Mouse (Mus musculus): ENCODE data around the gene Sox6. TPM values are rescaled to one million over a fixed set of nuclear protein-coding genes. Genes with fewer than 3 reads are reported as not detected.
A peak's percentile ranks its signal among the peaks of the same experiment; 100 is the strongest.

The Sox6 gene
- polyA plus RNA-seq, 1 experiment from 2014 or later: 31.2 TPM

DNA sequence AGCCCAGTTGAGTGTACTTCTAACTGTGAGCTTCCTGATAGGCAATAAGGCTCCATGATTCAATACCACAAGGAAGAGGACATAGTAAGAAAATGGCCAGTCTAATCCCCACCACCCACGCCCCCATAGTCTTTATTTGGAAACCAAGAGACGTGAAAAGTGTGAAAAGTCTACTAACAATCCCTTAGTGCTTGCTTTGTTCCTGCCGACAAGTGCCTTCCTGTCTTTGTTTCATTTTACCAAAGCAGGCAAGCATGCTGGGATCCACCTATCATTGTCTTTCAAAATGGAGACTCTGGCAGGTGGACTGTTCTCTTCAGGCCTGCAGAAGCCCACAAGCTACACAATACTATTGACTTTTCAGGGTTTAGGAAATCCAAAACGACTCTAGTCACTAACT lies 495.0 kb downstream of the Sox6 start:
- Histone ChIP-seq H3K27ac (ENCODE audit: low read depth, low read length) (no peak overlapping the region), H3K4me1 (ENCODE audit: control insufficient read depth, insufficient read depth, low read depth, low read length) (no peaks in the 10 kb centered on the region), H3K36me3 (ENCODE audit: control insufficient read depth, insufficient read depth, low read length) (no peaks in the 10 kb centered on the region), H3K27me3 (replicated peaks; ENCODE audit: control insufficient read depth, insufficient read depth, low read length) (no peaks in the 10 kb centered on the region), H3K4me3 (ENCODE audit: low read length) (no peak overlapping the region), H3K9me3 (ENCODE audit: control insufficient read depth, low read length) (no peaks in the 10 kb centered on the region), H3K9ac (ENCODE audit: low read depth, low read length) (no peak overlapping the region), H3K4me2 (ENCODE audit: low read length) (no peak overlapping the region)
- no peak for ATAC-seq
- 48% methylated on average over 4 of the region's 4 CpGs for WGBS

GRCm38 (mm10) chr7:115540261-115540660 lies 498.3 kb downstream of the Sox6 start:
- Histone ChIP-seq H3K36me3 (ENCODE audit: control insufficient read depth, insufficient read depth, low read length) (no peaks in the 10 kb centered on the region), H3K4me2 (ENCODE audit: low read length) (no peak overlapping the region), H3K9me3 (ENCODE audit: control insufficient read depth, low read length) (no peaks in the 10 kb centered on the region), H3K4me1 (ENCODE audit: control insufficient read depth, insufficient read depth, low read depth, low read length) (no peaks in the 10 kb centered on the region), H3K27me3 (replicated peaks; ENCODE audit: control insufficient read depth, insufficient read depth, low read length) (no peaks in the 10 kb centered on the region), H3K9ac (ENCODE audit: low read depth, low read length) (no peak overlapping the region), H3K27ac (ENCODE audit: low read depth, low read length) (no peak overlapping the region), H3K4me3 (ENCODE audit: low read length) (no peak overlapping the region)
- ATAC-seq: no peak
- WGBS: 66% methylated on average over 2 of the region's 2 CpGs

- no peak for ATAC-seq
- no peak overlapping the region for H3K9ac ChIP-seq (ENCODE audit: low read depth, low read length)
- H3K4me1 ChIP-seq (ENCODE audit: control insufficient read depth, insufficient read depth, low read depth, low read length): no peaks in the 10 kb centered on the region
- no peak overlapping the region for H3K4me2 ChIP-seq (ENCODE audit: low read length)
- H3K27ac ChIP-seq (ENCODE audit: low read depth, low read length): no peak overlapping the region
- no peaks in the 10 kb centered on the region for H3K36me3 ChIP-seq (ENCODE audit: control insufficient read depth, insufficient read depth, low read length)
- H3K9me3 ChIP-seq (ENCODE audit: control insufficient read depth, low read length): no peaks in the 10 kb centered on the region
- no peak overlapping the region for H3K4me3 ChIP-seq (ENCODE audit: low read length)
- 84% methylated on average over 9 of the region's 9 CpGs for WGBS
- H3K27me3 ChIP-seq (replicated peaks; ENCODE audit: control insufficient read depth, insufficient read depth, low read length): no peaks in the 10 kb centered on the region
These were observed 499.6 kb downstream of the Sox6 start for GRCm38 (mm10) chr7:115539003-115539402.

DNA sequence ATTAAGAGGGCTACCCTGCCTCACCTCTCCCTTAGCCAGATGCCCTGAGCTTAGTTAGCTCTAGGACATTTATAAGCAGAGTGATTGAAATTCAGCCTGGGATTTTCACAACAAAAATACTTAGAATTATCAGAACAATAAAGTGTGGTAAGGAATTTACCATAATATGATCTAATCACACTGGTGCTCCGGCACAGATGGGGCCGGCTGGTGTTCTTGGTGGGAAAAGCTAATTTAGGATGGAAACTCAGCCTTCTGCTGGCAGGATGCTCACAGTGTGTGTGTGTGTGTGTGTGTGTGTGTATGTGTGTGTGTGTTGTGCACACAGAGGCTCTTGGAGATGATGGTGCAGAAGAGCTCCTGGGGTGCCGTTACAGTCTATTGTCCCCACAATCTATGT lies 501.0 kb downstream of the Sox6 start:
- H3K4me1 ChIP-seq (ENCODE audit: control insufficient read depth, insufficient read depth, low read depth, low read length): no peaks in the 10 kb centered on the region
- 49% methylated on average over 3 of the region's 3 CpGs for WGBS
- no peaks in the 10 kb centered on the region for H3K27me3 ChIP-seq (replicated peaks; ENCODE audit: control insufficient read depth, insufficient read depth, low read length)
- H3K4me2 ChIP-seq (ENCODE audit: low read length): no peak overlapping the region
- no peak overlapping the region for H3K9ac ChIP-seq (ENCODE audit: low read depth, low read length)
- H3K27ac ChIP-seq (ENCODE audit: low read depth, low read length): no peak overlapping the region
- no peaks in the 10 kb centered on the region for H3K36me3 ChIP-seq (ENCODE audit: control insufficient read depth, insufficient read depth, low read length)
- no peak overlapping the region for H3K4me3 ChIP-seq (ENCODE audit: low read length)
- ATAC-seq: no peak
- H3K9me3 ChIP-seq (ENCODE audit: control insufficient read depth, low read length): no peaks in the 10 kb centered on the region

DNA sequence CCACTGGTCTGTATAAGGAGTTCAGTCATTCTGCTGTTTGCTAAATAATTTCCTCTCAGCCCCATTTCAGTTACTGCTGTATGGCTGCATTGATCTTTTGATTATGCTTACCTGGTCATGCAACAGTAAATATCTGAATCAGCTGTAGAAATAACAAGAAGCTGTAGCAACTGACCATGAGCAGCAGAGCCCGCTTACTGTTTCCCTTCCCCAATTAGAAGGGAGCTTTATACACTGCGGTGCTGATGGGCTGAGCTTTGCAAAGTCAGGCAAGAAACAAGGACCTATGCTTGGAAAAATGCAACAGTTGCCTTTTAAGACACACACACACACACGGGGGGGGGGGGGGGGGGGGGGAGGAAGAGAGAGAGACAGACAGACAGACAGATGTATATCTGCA lies 502.1 kb downstream of the Sox6 start:
- H3K4me1 ChIP-seq (ENCODE audit: control insufficient read depth, insufficient read depth, low read depth, low read length): no peaks in the 10 kb centered on the region

DNA sequence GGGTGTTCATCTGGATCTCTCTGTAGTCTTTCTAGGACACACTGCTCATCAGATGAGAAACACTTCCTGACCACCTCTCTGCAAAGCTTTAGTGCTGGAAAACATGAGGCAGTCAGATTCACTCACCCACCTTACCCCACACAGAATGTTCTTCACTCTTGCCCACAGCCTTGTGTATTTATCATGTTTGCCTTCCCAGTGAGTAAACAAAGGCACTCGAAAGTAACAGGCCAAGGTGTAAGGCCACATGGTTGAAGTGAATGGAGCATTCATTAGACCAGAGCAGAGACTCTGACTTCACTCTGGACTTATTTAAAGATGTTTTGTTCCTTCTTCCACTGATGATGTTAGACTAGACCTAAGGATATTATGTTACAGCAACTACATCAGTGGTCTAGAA lies 506.7 kb downstream of the Sox6 start:
- 63% methylated on average over 1 of the region's 1 CpGs for WGBS

More for the DNA sequence above, 502.1 kb downstream of the Sox6 start:
- no peak for ATAC-seq
- Histone ChIP-seq H3K4me3 (ENCODE audit: low read length) (no peak overlapping the region), H3K36me3 (ENCODE audit: control insufficient read depth, insufficient read depth, low read length) (no peaks in the 10 kb centered on the region), H3K4me2 (ENCODE audit: low read length) (no peak overlapping the region), H3K9me3 (ENCODE audit: control insufficient read depth, low read length) (no peaks in the 10 kb centered on the region), H3K9ac (ENCODE audit: low read depth, low read length) (no peak overlapping the region), H3K27ac (ENCODE audit: low read depth, low read length) (no peak overlapping the region), H3K27me3 (replicated peaks; ENCODE audit: control insufficient read depth, insufficient read depth, low read length) (no peaks in the 10 kb centered on the region)
- WGBS: 62% methylated on average over 3 of the region's 3 CpGs

DNA sequence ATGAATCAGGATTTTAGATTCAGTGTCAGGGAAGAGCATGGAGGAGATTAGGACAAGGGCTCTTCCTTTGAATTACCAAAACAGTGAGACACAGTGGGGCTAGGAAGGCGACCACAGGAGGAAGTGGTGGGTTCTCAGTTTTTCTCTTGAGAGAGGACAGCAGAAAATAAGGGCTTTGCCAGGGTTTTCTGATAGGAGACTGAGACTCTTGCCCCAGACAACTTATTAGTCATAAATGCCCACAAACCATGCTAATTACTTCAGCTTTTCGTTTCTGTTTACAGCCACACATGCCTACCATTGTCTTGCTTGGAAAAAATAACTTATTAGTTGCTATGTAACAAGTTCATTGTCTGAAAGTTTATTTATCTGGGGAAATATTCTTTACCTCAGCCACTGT lies 507.4 kb downstream of the Sox6 start:
- Histone ChIP-seq H3K27me3 (replicated peaks; ENCODE audit: control insufficient read depth, insufficient read depth, low read length) (no peaks in the 10 kb centered on the region), H3K9ac (ENCODE audit: low read depth, low read length) (no peak overlapping the region), H3K36me3 (ENCODE audit: control insufficient read depth, insufficient read depth, low read length) (no peaks in the 10 kb centered on the region), H3K4me2 (ENCODE audit: low read length) (no peak overlapping the region), H3K4me3 (ENCODE audit: low read length) (no peak overlapping the region), H3K27ac (ENCODE audit: low read depth, low read length) (no peak overlapping the region), H3K4me1 (ENCODE audit: control insufficient read depth, insufficient read depth, low read depth, low read length) (no peaks in the 10 kb centered on the region), H3K9me3 (ENCODE audit: control insufficient read depth, low read length) (no peaks in the 10 kb centered on the region)
- 63% methylated on average over 2 of the region's 2 CpGs for WGBS
- ATAC-seq: no peak

More for the DNA sequence above, 506.7 kb downstream of the Sox6 start:
- H3K9me3 ChIP-seq (ENCODE audit: control insufficient read depth, low read length): no peaks in the 10 kb centered on the region
- no peaks in the 10 kb centered on the region for H3K36me3 ChIP-seq (ENCODE audit: control insufficient read depth, insufficient read depth, low read length)
- H3K27ac ChIP-seq (ENCODE audit: low read depth, low read length): no peak overlapping the region
- no peak overlapping the region for H3K4me3 ChIP-seq (ENCODE audit: low read length)
- no peak overlapping the region for H3K4me2 ChIP-seq (ENCODE audit: low read length)
- H3K4me1 ChIP-seq (ENCODE audit: control insufficient read depth, insufficient read depth, low read depth, low read length): no peaks in the 10 kb centered on the region
- no peak for ATAC-seq
- H3K27me3 ChIP-seq (replicated peaks; ENCODE audit: control insufficient read depth, insufficient read depth, low read length): no peaks in the 10 kb centered on the region
- no peak overlapping the region for H3K9ac ChIP-seq (ENCODE audit: low read depth, low read length)

- no peak overlapping the region for H3K27ac ChIP-seq (ENCODE audit: low read depth, low read length)
- no peak overlapping the region for H3K4me3 ChIP-seq (ENCODE audit: low read length)
- H3K36me3 ChIP-seq (ENCODE audit: control insufficient read depth, insufficient read depth, low read length): no peaks in the 10 kb centered on the region
- WGBS: 97% methylated on average over 1 of the region's 1 CpGs
- ATAC-seq: no peak
- no peak overlapping the region for H3K9ac ChIP-seq (ENCODE audit: low read depth, low read length)
- no peaks in the 10 kb centered on the region for H3K9me3 ChIP-seq (ENCODE audit: control insufficient read depth, low read length)
- H3K4me1 ChIP-seq (ENCODE audit: control insufficient read depth, insufficient read depth, low read depth, low read length): no peaks in the 10 kb centered on the region
- H3K4me2 ChIP-seq (ENCODE audit: low read length): no peak overlapping the region
- H3K27me3 ChIP-seq (replicated peaks; ENCODE audit: control insufficient read depth, insufficient read depth, low read length): no peaks in the 10 kb centered on the region
These were observed 520.9 kb downstream of the Sox6 start for GRCm38 (mm10) chr7:115517701-115518100.

- no peaks in the 10 kb centered on the region for H3K9me3 ChIP-seq (ENCODE audit: control insufficient read depth, low read length)
- H3K27me3 ChIP-seq (replicated peaks; ENCODE audit: control insufficient read depth, insufficient read depth, low read length): no peaks in the 10 kb centered on the region
- peak; percentile 65; the same call in 1 of the 2 replicates for ATAC-seq
- no peak overlapping the region for H3K27ac ChIP-seq (ENCODE audit: low read depth, low read length)
- H3K4me1 ChIP-seq (ENCODE audit: control insufficient read depth, insufficient read depth, low read depth, low read length): peaks cover 5% of the 10 kb centered on the region
- no peaks in the 10 kb centered on the region for H3K36me3 ChIP-seq (ENCODE audit: control insufficient read depth, insufficient read depth, low read length)
- H3K4me3 ChIP-seq (ENCODE audit: low read length): no peak overlapping the region
- 26% methylated on average over 8 of the region's 8 CpGs for WGBS
- H3K4me2 ChIP-seq (ENCODE audit: low read length): peak overlapping the region; percentile 6; the same call in 1 of the 2 replicates
- no peak overlapping the region for H3K9ac ChIP-seq (ENCODE audit: low read depth, low read length)
These were observed 524.9 kb downstream of the Sox6 start for GRCm38 (mm10) chr7:115513681-115514080.

DNA sequence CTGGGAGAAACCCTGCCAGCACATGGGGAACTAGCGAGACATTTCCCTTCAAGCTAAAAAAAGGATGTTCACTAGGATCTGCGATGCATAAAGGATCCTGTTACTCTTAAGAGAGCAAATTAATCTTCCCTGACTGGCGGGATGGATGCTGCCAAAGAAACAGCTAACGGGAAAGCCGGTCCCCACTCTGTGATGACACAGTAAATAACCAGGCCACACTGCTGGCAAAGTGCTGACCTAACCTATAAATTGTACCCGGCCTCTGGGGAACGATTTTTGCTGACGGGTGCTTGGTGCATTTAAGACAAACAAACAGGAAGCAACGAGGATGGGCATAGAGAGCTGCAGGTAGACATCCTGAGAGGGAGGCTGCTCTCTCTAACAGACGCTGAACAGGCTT lies 526.8 kb downstream of the Sox6 start:
- 0 out of 2 replicates have a peak, but pooled peaks have one; percentile 42 for ATAC-seq
- WGBS: 40% methylated on average over 10 of the region's 10 CpGs
- Histone ChIP-seq H3K4me1 (ENCODE audit: control insufficient read depth, insufficient read depth, low read depth, low read length) (peaks cover 5% of the 10 kb centered on the region), H3K27ac (ENCODE audit: low read depth, low read length) (no peak overlapping the region), H3K4me3 (ENCODE audit: low read length) (no peak overlapping the region), H3K9me3 (ENCODE audit: control insufficient read depth, low read length) (no peaks in the 10 kb centered on the region), H3K27me3 (replicated peaks; ENCODE audit: control insufficient read depth, insufficient read depth, low read length) (no peaks in the 10 kb centered on the region; the same call in 1 of the 2 replicates), H3K9ac (ENCODE audit: low read depth, low read length) (no peak overlapping the region), H3K36me3 (ENCODE audit: control insufficient read depth, insufficient read depth, low read length) (no peaks in the 10 kb centered on the region), H3K4me2 (ENCODE audit: low read length) (0 out of 2 replicates have a peak overlapping the region, but pooled peaks have one; percentile 6)

All from hindbrain, embryonic 16.5 days (tissue).